Mouse (Mus musculus): Measurements from ENCODE around the gene Fbxo2. TPM values are rescaled to one million over a fixed set of nuclear protein-coding genes. Genes with fewer than 3 reads are reported as not detected.

Gene Fbxo2
- polyA plus RNA-seq, 1 experiment from 2014 or later, result 9.4 TPM

- Histone ChIP-seq H3K27me3 (ENCODE audit: control insufficient read depth, insufficient read depth, low read depth, low read length) (no peaks in the 10 kb centered on the region), H3K36me3 (ENCODE audit: control insufficient read depth, insufficient read depth, low read length) (no peaks in the 10 kb centered on the region), H3K4me2 (ENCODE audit: low read length) (no peak overlapping the region), H3K4me1 (ENCODE audit: control insufficient read depth, insufficient read depth, low read length) (peaks cover 18% of the 10 kb centered on the region), H3K9me3 (replicated peaks; ENCODE audit: control insufficient read depth, low read length, poor library complexity, severe bottlenecking) (no peaks in the 10 kb centered on the region), H3K4me3 (ENCODE audit: low read depth, low read length) (no peak overlapping the region), H3K9ac (ENCODE audit: low read depth, low read length) (no peak overlapping the region), H3K27ac (ENCODE audit: low read length) (no peak overlapping the region)
- no peak for ATAC-seq
- 85% methylated on average over 8 of the region's 8 CpGs for whole genome bisulfite sequencing
These were observed 25.4 kb upstream of the Fbxo2 start for GRCm38 (mm10) chr4:148134988-148135387.

- H3K27ac ChIP-seq (ENCODE audit: low read length), result no peak overlapping the region; the same call in 1 of the 2 replicates
- no peak for ATAC-seq
- H3K4me2 ChIP-seq (ENCODE audit: low read length), result no peak overlapping the region
- peaks cover 16% of the 10 kb centered on the region for H3K4me1 ChIP-seq (ENCODE audit: control insufficient read depth, insufficient read depth, low read length)
- no peaks in the 10 kb centered on the region for H3K9me3 ChIP-seq (replicated peaks; ENCODE audit: control insufficient read depth, low read length, poor library complexity, severe bottlenecking)
- H3K9ac ChIP-seq (ENCODE audit: low read depth, low read length), result no peak overlapping the region
- H3K36me3 ChIP-seq (ENCODE audit: control insufficient read depth, insufficient read depth, low read length), result no peaks in the 10 kb centered on the region
- H3K27me3 ChIP-seq (ENCODE audit: control insufficient read depth, insufficient read depth, low read depth, low read length), result no peaks in the 10 kb centered on the region
- 59% methylated on average over 8 of the region's 8 CpGs for WGBS
- H3K4me3 ChIP-seq (ENCODE audit: low read depth, low read length), result no peak overlapping the region
These were observed 22.9 kb upstream of the Fbxo2 start for GRCm38 (mm10) chr4:148137503-148137902.

- H3K9me3 ChIP-seq (replicated peaks; ENCODE audit: control insufficient read depth, low read length, poor library complexity, severe bottlenecking), result no peaks in the 10 kb centered on the region
- H3K27me3 ChIP-seq (ENCODE audit: control insufficient read depth, insufficient read depth, low read depth, low read length), result no peaks in the 10 kb centered on the region
- H3K4me1 ChIP-seq (ENCODE audit: control insufficient read depth, insufficient read depth, low read length), result peaks cover 13% of the 10 kb centered on the region
- H3K4me3 ChIP-seq (ENCODE audit: low read depth, low read length), result peak overlapping the region; percentile 74
- peak overlapping the region; percentile 91 for H3K4me2 ChIP-seq (ENCODE audit: low read length)
- peak overlapping the region; percentile 85 for H3K9ac ChIP-seq (ENCODE audit: low read depth, low read length)
- no peaks in the 10 kb centered on the region for H3K36me3 ChIP-seq (ENCODE audit: control insufficient read depth, insufficient read depth, low read length)
- ATAC-seq, result no peak
- H3K27ac ChIP-seq (ENCODE audit: low read length), result peak overlapping the region; percentile 91
- under 1% methylated on average over 12 of the region's 12 CpGs for WGBS
These were observed 20.7 kb upstream of the Fbxo2 start for GRCm38 (mm10) chr4:148139767-148140097.

GRCm38 (mm10) chr4:148140098-148141011 lies 20.1 kb upstream of the Fbxo2 start:
- Histone ChIP-seq H3K4me1 (ENCODE audit: control insufficient read depth, insufficient read depth, low read length) (peaks cover 13% of the 10 kb centered on the region), H3K27ac (ENCODE audit: low read length) (peak overlapping the region; percentile 91), H3K9me3 (replicated peaks; ENCODE audit: control insufficient read depth, low read length, poor library complexity, severe bottlenecking) (no peaks in the 10 kb centered on the region), H3K27me3 (ENCODE audit: control insufficient read depth, insufficient read depth, low read depth, low read length) (no peaks in the 10 kb centered on the region), H3K4me2 (ENCODE audit: low read length) (peak overlapping the region; percentile 91), H3K9ac (ENCODE audit: low read depth, low read length) (peak overlapping the region; percentile 85), H3K36me3 (ENCODE audit: control insufficient read depth, insufficient read depth, low read length) (peaks cover 5% of the 10 kb centered on the region; the same call in 1 of the 2 replicates), H3K4me3 (ENCODE audit: low read depth, low read length) (peak overlapping the region; percentile 74)
- peak; percentile 93 for ATAC-seq
- whole genome bisulfite sequencing, result under 1% methylated on average over 61 of the region's 65 CpGs

GRCm38 (mm10) chr4:148143721-148144120 lies 16.7 kb upstream of the Fbxo2 start:
- Histone ChIP-seq H3K27me3 (ENCODE audit: control insufficient read depth, insufficient read depth, low read depth, low read length) (no peaks in the 10 kb centered on the region), H3K36me3 (ENCODE audit: control insufficient read depth, insufficient read depth, low read length) (peaks cover 17% of the 10 kb centered on the region), H3K4me1 (ENCODE audit: control insufficient read depth, insufficient read depth, low read length) (peaks cover 13% of the 10 kb centered on the region), H3K4me2 (ENCODE audit: low read length) (no peak overlapping the region), H3K27ac (ENCODE audit: low read length) (no peak overlapping the region), H3K9me3 (replicated peaks; ENCODE audit: control insufficient read depth, low read length, poor library complexity, severe bottlenecking) (no peaks in the 10 kb centered on the region), H3K9ac (ENCODE audit: low read depth, low read length) (no peak overlapping the region), H3K4me3 (ENCODE audit: low read depth, low read length) (no peak overlapping the region)
- ATAC-seq, result no peak
- 89% methylated on average over 5 of the region's 5 CpGs for WGBS

- no peak overlapping the region for H3K27ac ChIP-seq (ENCODE audit: low read length)
- peaks cover 17% of the 10 kb centered on the region for H3K36me3 ChIP-seq (ENCODE audit: control insufficient read depth, insufficient read depth, low read length)
- H3K4me3 ChIP-seq (ENCODE audit: low read depth, low read length), result no peak overlapping the region
- peaks cover 2% of the 10 kb centered on the region; the same call in 1 of the 2 replicates for H3K4me1 ChIP-seq (ENCODE audit: control insufficient read depth, insufficient read depth, low read length)
- H3K9me3 ChIP-seq (replicated peaks; ENCODE audit: control insufficient read depth, low read length, poor library complexity, severe bottlenecking), result no peaks in the 10 kb centered on the region
- H3K9ac ChIP-seq (ENCODE audit: low read depth, low read length), result no peak overlapping the region
- WGBS, result 90% methylated on average over 2 of the region's 2 CpGs
- no peaks in the 10 kb centered on the region for H3K27me3 ChIP-seq (ENCODE audit: control insufficient read depth, insufficient read depth, low read depth, low read length)
- no peak overlapping the region for H3K4me2 ChIP-seq (ENCODE audit: low read length)
- ATAC-seq, result no peak
These were observed 12.7 kb upstream of the Fbxo2 start for GRCm38 (mm10) chr4:148147714-148148113.

GRCm38 (mm10) chr4:148149540-148149939 lies 10.9 kb upstream of the Fbxo2 start:
- H3K4me2 ChIP-seq (ENCODE audit: low read length), result no peak overlapping the region
- no peak overlapping the region for H3K4me3 ChIP-seq (ENCODE audit: low read depth, low read length)
- no peaks in the 10 kb centered on the region for H3K9me3 ChIP-seq (replicated peaks; ENCODE audit: control insufficient read depth, low read length, poor library complexity, severe bottlenecking)
- ATAC-seq, result no peak
- H3K4me1 ChIP-seq (ENCODE audit: control insufficient read depth, insufficient read depth, low read length), result peaks cover 2% of the 10 kb centered on the region; the same call in 1 of the 2 replicates
- no peaks in the 10 kb centered on the region for H3K27me3 ChIP-seq (ENCODE audit: control insufficient read depth, insufficient read depth, low read depth, low read length)
- H3K36me3 ChIP-seq (ENCODE audit: control insufficient read depth, insufficient read depth, low read length), result peaks cover 24% of the 10 kb centered on the region
- 75% methylated on average over 12 of the region's 12 CpGs for WGBS
- H3K27ac ChIP-seq (ENCODE audit: low read length), result no peak overlapping the region
- no peak overlapping the region for H3K9ac ChIP-seq (ENCODE audit: low read depth, low read length)

- no peak for ATAC-seq
- no peaks in the 10 kb centered on the region for H3K27me3 ChIP-seq (ENCODE audit: control insufficient read depth, insufficient read depth, low read depth, low read length)
- H3K4me1 ChIP-seq (ENCODE audit: control insufficient read depth, insufficient read depth, low read length), result peaks cover 2% of the 10 kb centered on the region; the same call in 1 of the 2 replicates
- 69% methylated on average over 7 of the region's 7 CpGs for WGBS
- H3K4me3 ChIP-seq (ENCODE audit: low read depth, low read length), result no peak overlapping the region
- no peaks in the 10 kb centered on the region for H3K9me3 ChIP-seq (replicated peaks; ENCODE audit: control insufficient read depth, low read length, poor library complexity, severe bottlenecking)
- H3K27ac ChIP-seq (ENCODE audit: low read length), result no peak overlapping the region
- H3K4me2 ChIP-seq (ENCODE audit: low read length), result no peak overlapping the region
- H3K36me3 ChIP-seq (ENCODE audit: control insufficient read depth, insufficient read depth, low read length), result peaks cover 21% of the 10 kb centered on the region
- H3K9ac ChIP-seq (ENCODE audit: low read depth, low read length), result no peak overlapping the region
These were observed 10.2 kb upstream of the Fbxo2 start for GRCm38 (mm10) chr4:148150242-148150641.

GRCm38 (mm10) chr4:148150953-148151266 lies 9.5 kb upstream of the Fbxo2 start:
- Histone ChIP-seq H3K9ac (ENCODE audit: low read depth, low read length) (peak overlapping the region; percentile 84; the same call in 1 of the 2 replicates), H3K4me1 (ENCODE audit: control insufficient read depth, insufficient read depth, low read length) (peaks cover 2% of the 10 kb centered on the region; the same call in 1 of the 2 replicates), H3K9me3 (replicated peaks; ENCODE audit: control insufficient read depth, low read length, poor library complexity, severe bottlenecking) (no peaks in the 10 kb centered on the region), H3K4me2 (ENCODE audit: low read length) (peak overlapping the region; percentile 81), H3K27me3 (ENCODE audit: control insufficient read depth, insufficient read depth, low read depth, low read length) (no peaks in the 10 kb centered on the region), H3K4me3 (ENCODE audit: low read depth, low read length) (peak overlapping the region; percentile 58), H3K36me3 (ENCODE audit: control insufficient read depth, insufficient read depth, low read length) (peaks cover 19% of the 10 kb centered on the region), H3K27ac (ENCODE audit: low read length) (peak overlapping the region; percentile 90; the same call in 1 of the 2 replicates)
- 61% methylated on average over 3 of the region's 3 CpGs for WGBS
- ATAC-seq, result no peak

All from midbrain, embryonic 16.5 days (tissue).